Mouse (Mus musculus) hematopoietic multipotent progenitor cell, adult 10-12 weeks (in vitro differentiated cells): ENCODE measurements around the gene Zswim2. TPM values are rescaled to one million over a fixed set of nuclear protein-coding genes. Genes with fewer than 3 reads are reported as not detected.

Experiments used
- polyA plus RNA-seq: library from polyadenylated mRNA; stranded (reverse); fragments of >175 nt; gene quantifications from 2 replicates; pipeline ENCODE4 v1.2.3, GENCODE M21; 2012; ENCODE audit warnings: low replicate concordance

Gene Zswim2
- not detected in 2 replicates for polyA plus RNA-seq

DNA sequence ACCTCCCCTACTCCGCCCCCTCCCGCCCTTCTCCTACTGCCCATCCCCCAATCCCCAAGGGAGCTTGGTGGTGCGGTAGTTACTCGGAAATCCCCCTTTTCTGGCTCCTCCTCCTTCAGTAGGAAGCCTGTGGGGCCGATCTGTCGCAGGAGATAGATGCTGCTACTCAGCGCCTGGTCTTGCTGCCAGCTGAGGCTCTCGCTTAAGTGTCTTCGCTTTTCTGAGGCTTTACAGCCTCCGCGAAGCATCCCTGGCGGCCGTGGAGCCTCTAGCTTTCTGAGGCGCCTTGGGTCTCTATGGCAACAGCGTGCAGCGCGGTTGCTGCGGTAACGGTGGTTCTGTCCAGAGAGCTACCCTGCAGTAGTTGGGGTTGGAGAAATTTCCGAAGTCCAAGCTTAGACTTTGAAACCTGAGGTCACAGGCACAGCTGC, at the start of gene Zswim2:
Zswim2 (minus strand) TSS at position 298 of the 431 bp plus-strand sequence.

DNA sequence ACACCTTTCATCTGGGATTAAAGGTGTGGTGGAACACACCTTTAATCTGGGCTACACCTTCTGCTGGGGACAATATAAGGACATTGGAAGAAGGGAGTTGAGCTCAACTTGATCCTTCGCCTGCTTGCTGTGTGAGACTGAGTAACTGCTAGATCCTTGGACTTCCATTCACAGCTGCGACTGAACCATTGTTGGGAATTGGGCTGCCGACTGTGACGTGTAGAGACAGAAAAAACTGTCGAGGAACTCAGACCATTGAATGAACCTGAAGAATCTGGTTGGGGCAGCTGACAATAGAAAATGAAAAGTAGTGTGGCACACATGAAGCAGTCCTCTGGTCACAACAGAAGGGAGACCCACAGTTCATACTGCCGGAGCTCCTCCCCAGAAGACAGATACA, 49.2 kb upstream of the Zswim2 start, which contains the start of gene Gm13691:
Gm13691 (plus strand) TSS at position 301 of the 400 bp plus-strand sequence.

DNA sequence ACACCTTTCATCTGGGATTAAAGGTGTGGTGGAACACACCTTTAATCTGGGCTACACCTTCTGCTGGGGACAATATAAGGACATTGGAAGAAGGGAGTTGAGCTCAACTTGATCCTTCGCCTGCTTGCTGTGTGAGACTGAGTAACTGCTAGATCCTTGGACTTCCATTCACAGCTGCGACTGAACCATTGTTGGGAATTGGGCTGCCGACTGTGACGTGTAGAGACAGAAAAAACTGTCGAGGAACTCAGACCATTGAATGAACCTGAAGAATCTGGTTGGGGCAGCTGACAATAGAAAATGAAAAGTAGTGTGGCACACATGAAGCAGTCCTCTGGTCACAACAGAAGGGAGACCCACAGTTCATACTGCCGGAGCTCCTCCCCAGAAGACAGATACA, 43.4 kb upstream of the Zswim2 start, which contains the start of gene Gm13697:
Gm13697 (plus strand) TSS at position 301 of the 400 bp plus-strand sequence.

DNA sequence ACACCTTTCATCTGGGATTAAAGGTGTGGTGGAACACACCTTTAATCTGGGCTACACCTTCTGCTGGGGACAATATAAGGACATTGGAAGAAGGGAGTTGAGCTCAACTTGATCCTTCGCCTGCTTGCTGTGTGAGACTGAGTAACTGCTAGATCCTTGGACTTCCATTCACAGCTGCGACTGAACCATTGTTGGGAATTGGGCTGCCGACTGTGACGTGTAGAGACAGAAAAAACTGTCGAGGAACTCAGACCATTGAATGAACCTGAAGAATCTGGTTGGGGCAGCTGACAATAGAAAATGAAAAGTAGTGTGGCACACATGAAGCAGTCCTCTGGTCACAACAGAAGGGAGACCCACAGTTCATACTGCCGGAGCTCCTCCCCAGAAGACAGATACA, 37.6 kb upstream of the Zswim2 start, which contains the start of gene Gm13694:
Gm13694 (plus strand) TSS at position 301 of the 400 bp plus-strand sequence.

GRCm38 (mm10) chr2:83972823-83973222, 31.8 kb upstream of the Zswim2 start, which contains the start of gene Gm13696:
TSS of gene Gm13696 (plus strand) at chr2:83973123.

DNA sequence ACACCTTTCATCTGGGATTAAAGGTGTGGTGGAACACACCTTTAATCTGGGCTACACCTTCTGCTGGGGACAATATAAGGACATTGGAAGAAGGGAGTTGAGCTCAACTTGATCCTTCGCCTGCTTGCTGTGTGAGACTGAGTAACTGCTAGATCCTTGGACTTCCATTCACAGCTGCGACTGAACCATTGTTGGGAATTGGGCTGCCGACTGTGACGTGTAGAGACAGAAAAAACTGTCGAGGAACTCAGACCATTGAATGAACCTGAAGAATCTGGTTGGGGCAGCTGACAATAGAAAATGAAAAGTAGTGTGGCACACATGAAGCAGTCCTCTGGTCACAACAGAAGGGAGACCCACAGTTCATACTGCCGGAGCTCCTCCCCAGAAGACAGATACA, 26.0 kb upstream of the Zswim2 start, which contains the start of gene Gm13695:
Gm13695 (plus strand) TSS at position 301 of the 400 bp plus-strand sequence.

GRCm38 (mm10) chr2:83961203-83961602, 20.2 kb upstream of the Zswim2 start, which contains the start of gene Gm13693:
TSS of gene Gm13693 (plus strand) at chr2:83961503.

DNA sequence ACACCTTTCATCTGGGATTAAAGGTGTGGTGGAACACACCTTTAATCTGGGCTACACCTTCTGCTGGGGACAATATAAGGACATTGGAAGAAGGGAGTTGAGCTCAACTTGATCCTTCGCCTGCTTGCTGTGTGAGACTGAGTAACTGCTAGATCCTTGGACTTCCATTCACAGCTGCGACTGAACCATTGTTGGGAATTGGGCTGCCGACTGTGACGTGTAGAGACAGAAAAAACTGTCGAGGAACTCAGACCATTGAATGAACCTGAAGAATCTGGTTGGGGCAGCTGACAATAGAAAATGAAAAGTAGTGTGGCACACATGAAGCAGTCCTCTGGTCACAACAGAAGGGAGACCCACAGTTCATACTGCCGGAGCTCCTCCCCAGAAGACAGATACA, 14.4 kb upstream of the Zswim2 start, which contains the start of gene Gm13698:
Gm13698 (plus strand) TSS at position 301 of the 400 bp plus-strand sequence.

Other genes with a start within 250 kb of the Zswim2 start
- gene Itgav, start 216.8 kb downstream of the Zswim2 start, polyA plus RNA-seq, result 30.9 and 110 TPM in 2 replicates
- 0.10 TPM in 1 of 2 replicates, not detected in the other for gene Fam171b, start 128.6 kb downstream of the Zswim2 start, polyA plus RNA-seq
- not detected in 2 replicates for gene Gm13698, start 14.5 kb upstream of the Zswim2 start, polyA plus RNA-seq
- not detected in 2 replicates for gene Gm13693, start 20.3 kb upstream of the Zswim2 start, polyA plus RNA-seq
- gene Gm13695, start 26.1 kb upstream of the Zswim2 start, polyA plus RNA-seq, result not detected in 2 replicates
- gene Gm13696, start 31.9 kb upstream of the Zswim2 start, polyA plus RNA-seq, result not detected in 2 replicates
- gene Gm13694, start 37.7 kb upstream of the Zswim2 start, polyA plus RNA-seq, result not detected in 2 replicates
- not detected in 2 replicates for gene Gm13697, start 43.5 kb upstream of the Zswim2 start, polyA plus RNA-seq
- not detected in 2 replicates for gene Gm13691, start 49.3 kb upstream of the Zswim2 start, polyA plus RNA-seq